ENCODE assay signal across 8 mouse cellular contexts in genomic region chr19:9991304-9991703, GRCm38 (mm10). TPM values are rescaled to one million over a fixed set of nuclear protein-coding genes. Genes with fewer than 3 reads are reported as not detected.
DNase-seq lines count a peak whose midpoint lies in the region; ATAC-seq and TF ChIP-seq lines count a peak whose summit lies in the region.
"Had no signal": no experiment of that assay in that cellular context is flagged by ENCODE, and none has a peak within 500 bp of the region (broad histone marks: within the 10 kb centered on the region; RNA-seq: fewer than 3 reads in every experiment).

No protein-coding gene starts in this region.

- H3K9ac ChIP-seq in intestine, embryonic 15.5 days = no peak overlapping the region
- H3K9ac ChIP-seq in midbrain, embryonic 11.5 days (ENCODE audit: low read length) = no peak overlapping the region
- H3K9ac ChIP-seq: limb, embryonic 13.5 days had no signal

- 30% methylated on average over 5 of the region's 5 CpGs for WGBS in intestine, embryonic 15.5 days
- 24% methylated on average over 5 of the region's 5 CpGs for WGBS in midbrain, embryonic 11.5 days

- peak; percentile 76 for TF ChIP-seq CTCF in Patski (IDR thresholded peaks at IDR 0.05)

- H3K27ac ChIP-seq in intestine, embryonic 15.5 days = no peak overlapping the region
- no peak overlapping the region for H3K27ac ChIP-seq in midbrain, embryonic 11.5 days (ENCODE audit: low read depth, low read length)
- H3K27ac ChIP-seq: limb, embryonic 13.5 days had no signal

- no peaks in the 10 kb centered on the region for H3K9me3 ChIP-seq in intestine, embryonic 15.5 days
- no peaks in the 10 kb centered on the region for H3K9me3 ChIP-seq in midbrain, embryonic 11.5 days (ENCODE audit: control insufficient read depth, low read length)
- H3K9me3 ChIP-seq: limb, embryonic 13.5 days had no signal

- CTCF ChIA-PET in Patski (lab: Charles Lee) = interaction anchor here (0.6 to 8.7 kb wide), 29 partner anchors 10 to 208 kb away, joined by 3 to 125 read pairs (median 4); partner anchors contain the start of gene Best1

- DNase-seq in Patski (ENCODE audit: low read depth, low spot score) = no peak
- peak; percentile 87 for DNase-seq in c-Kit-positive CD71-positive TER-119-positive erythroid progenitor cells, embryonic 14.5 days (ENCODE audit: low spot score)
- DNase-seq in frontal cortex, postnatal 14 days (ENCODE audit: low spot score in 2 of 2) = peak; percentile 48 to 68
- DNase-seq in left cerebral cortex, postnatal 14 days (ENCODE audit: low spot score in 2 of 2) = peak; percentile 80
- DNase-seq in midbrain, embryonic 11.5 days (ENCODE audit: low spot score, missing footprints) = peak; percentile 98
- DNase-seq in spleen, adult 12 weeks (ENCODE audit: low spot score) = peak; percentile 76

- H3K4me2 ChIP-seq in intestine, embryonic 15.5 days (replicated peaks) = no peak overlapping the region
- no peak overlapping the region for H3K4me2 ChIP-seq in midbrain, embryonic 11.5 days
- H3K4me2 ChIP-seq: limb, embryonic 13.5 days had no signal

- no peak overlapping the region for H3K4me3 ChIP-seq in intestine, embryonic 15.5 days (replicated peaks)
- H3K4me3 ChIP-seq in midbrain, embryonic 11.5 days (ENCODE audit: low read depth, low read length) = no peak overlapping the region
- H3K4me3 ChIP-seq: limb, embryonic 13.5 days had no signal

- H3K36me3 ChIP-seq in intestine, embryonic 15.5 days = no peaks in the 10 kb centered on the region
- 0 out of 2 replicates have a peak, but pooled peaks cover 2% of the 10 kb centered on the region for H3K36me3 ChIP-seq in midbrain, embryonic 11.5 days (ENCODE audit: control insufficient read depth, insufficient read depth, low read length)
- H3K36me3 ChIP-seq: limb, embryonic 13.5 days had no signal

- POLR2A ChIA-PET in Patski (lab: Charles Lee) = no interaction called here

- H3K4me1 ChIP-seq in intestine, embryonic 15.5 days (replicated peaks) = 0 out of 2 replicates have a peak, but pooled peaks cover 5% of the 10 kb centered on the region
- no peaks in the 10 kb centered on the region for H3K4me1 ChIP-seq in midbrain, embryonic 11.5 days (ENCODE audit: control insufficient read depth, insufficient read depth, low read length)

- intact Hi-C loops in left cerebral cortex, postnatal 14 days (cut with DNase I) = loop anchor here (1.0 kb wide), 1 partner anchor 75 kb away; no protein-coding TSS in a partner anchor

- in situ Hi-C loops in Patski (cut with MboI; ENCODE audit: low pct_unique_long_range_greater_than_20kb) = loop anchor here (5.0 kb wide), 1 partner anchor 74 kb away; no protein-coding TSS in a partner anchor

- no peaks in the 10 kb centered on the region for H3K27me3 ChIP-seq in Patski
- H3K27me3 ChIP-seq in intestine, embryonic 15.5 days (replicated peaks) = no peaks in the 10 kb centered on the region
- H3K27me3 ChIP-seq in midbrain, embryonic 11.5 days (ENCODE audit: control insufficient read depth, insufficient read depth, low read length) = no peaks in the 10 kb centered on the region
- H3K27me3 ChIP-seq: limb, embryonic 13.5 days had no signal

- peak; percentile 86 for ATAC-seq in Patski
- peak; percentile 60 for ATAC-seq in intestine, embryonic 15.5 days
- no peak; the same call in 1 of the 2 replicates for ATAC-seq in midbrain, embryonic 11.5 days (ENCODE audit: low FRiP score)

RNA-seq across cellular contexts. Expression of gene Best1, which starts 10.1 kb away (rescaled TPM):
- polyA plus RNA-seq in Patski (2021) = not detected
- polyA plus RNA-seq in intestine, embryonic 15.5 days (2015; fragmentation: Nextera tagmentation; extraction: Ambion mirVana) = 0.50 and 0.58 TPM in 2 replicates
- 1 to 10 TPM; 1.1 to 2.1 TPM for total RNA-seq in left cerebral cortex, postnatal 14 days (2021)
- polyA plus RNA-seq in midbrain, embryonic 11.5 days (2014; fragmentation: Nextera tagmentation; extraction: Ambion mirVana) = 1.3 and 1.5 TPM in 2 replicates

RNA-seq across cellular contexts. Expression of gene Rab3il1, which starts 10.2 kb away (rescaled TPM):
- 0.71 TPM for polyA plus RNA-seq in Patski (2021)
- 34.7 and 35.0 TPM in 2 replicates for polyA plus RNA-seq in intestine, embryonic 15.5 days (2015; fragmentation: Nextera tagmentation; extraction: Ambion mirVana)
- total RNA-seq in left cerebral cortex, postnatal 14 days (2021) = 10 to 100 TPM in 1 of 2 experiments, 1 to 10 TPM in 1; 8.9 to 10.4 TPM
- 36.8 and 40.1 TPM in 2 replicates for polyA plus RNA-seq in midbrain, embryonic 11.5 days (2014; fragmentation: Nextera tagmentation; extraction: Ambion mirVana)

RNA-seq across cellular contexts. Expression of gene Fth1, which starts 10.9 kb away (rescaled TPM):
- 2,141 TPM for polyA plus RNA-seq in Patski (2021)
- 1,893 and 1,941 TPM in 2 replicates for polyA plus RNA-seq in intestine, embryonic 15.5 days (2015; fragmentation: Nextera tagmentation; extraction: Ambion mirVana)
- total RNA-seq in left cerebral cortex, postnatal 14 days (2021) = 1,000 to 10,000 TPM; 1,766 to 1,778 TPM
- polyA plus RNA-seq in midbrain, embryonic 11.5 days (2014; fragmentation: Nextera tagmentation; extraction: Ambion mirVana) = 1,347 and 1,422 TPM in 2 replicates

RNA-seq across cellular contexts. Expression of gene Fads3, which starts 50.1 kb away (rescaled TPM):
- polyA plus RNA-seq in Patski (2021) = 227 TPM
- 15.1 and 16.3 TPM in 2 replicates for polyA plus RNA-seq in intestine, embryonic 15.5 days (2015; fragmentation: Nextera tagmentation; extraction: Ambion mirVana)
- 10 to 100 TPM; 35.0 to 36.6 TPM for total RNA-seq in left cerebral cortex, postnatal 14 days (2021)
- polyA plus RNA-seq in midbrain, embryonic 11.5 days (2014; fragmentation: Nextera tagmentation; extraction: Ambion mirVana) = 5.0 and 5.1 TPM in 2 replicates

Comparison
In these comparisons a context has a peak if more than half of its experiments do, and no peak if none do; other contexts are left out.
1. RNA of gene Rab3il1, which starts 10.2 kb away (polyA plus RNA-seq): 36.8 to 40.1 TPM in midbrain, embryonic 11.5 days and 34.7 to 35.0 TPM in intestine, embryonic 15.5 days; 0.71 TPM in Patski (single experiment); every median in the first group is over 10 times any median in the second.